Mouse (Mus musculus) lung, adult 2 months (tissue): ENCODE results near the gene Slf2. TPM values are rescaled to one million over a fixed set of nuclear protein-coding genes. Genes with fewer than 3 reads are reported as not detected.
A peak's percentile ranks its signal among the peaks of the same experiment; 100 is the strongest.

ENCODE experiments used
- DNase-seq: peaks from one replicate; pipeline ENCODE4 v3.0.0; 2022
- H3K4me1 ChIP-seq: fragments of 200-500 bp; 2 replicates; pipeline ENCODE4 v1.6.1; 2011; ENCODE audit warnings: low read length; ENCODE audit not compliant: control insufficient read depth, insufficient read depth
- H3K4me3 ChIP-seq: fragments of 200-500 bp; replicated peaks from 2 replicates; pipeline ENCODE3; 2011; ENCODE audit warnings: low read depth, mild to moderate bottlenecking, control low read depth, low read length; ENCODE audit errors: extremely low read depth
- CTCF ChIP-seq: fragments of 200-500 bp; IDR thresholded peaks from 2 replicates; pipeline ENCODE4 v1.5.1; 2011; ENCODE audit warnings: mild to moderate bottlenecking, low read length, control low read depth; ENCODE audit not compliant: insufficient read depth
- POLR2A ChIP-seq: fragments of 200-500 bp; IDR thresholded peaks from 2 replicates; pipeline ENCODE4 v1.6.1; 2011; ENCODE audit warnings: low read depth, mild to moderate bottlenecking, control low read depth, low read length, borderline replicate concordance; ENCODE audit errors: extremely low read depth
- WGBS: fragments of 180-500 bp; shearing (Covaris S2); methylation state at CpG from one replicate; pipeline ENCODE4 v1.1.7; 2018; 5-methylcytosine and 5-hydroxymethylcytosine counted together
- polyA plus RNA-seq: library from polyadenylated mRNA; depleted of rRNA; stranded (reverse); fragments of >200 nt; gene quantifications from 2 replicates; pipeline ENCODE4 v1.2.3, GENCODE M21; 2012; rRNA removed

The Slf2 gene
- polyA plus RNA-seq = 24.3 and 61.4 TPM in 2 replicates

- Histone ChIP-seq H3K4me3 (peak within 1 kb of the TSS; percentile 95), H3K4me1 (peaks cover 4% of the 10 kb centered on the region; the same call in 1 of the 2 replicates)
- DNase-seq = peak; percentile 99
- TF ChIP-seq CTCF = no peak
- peak; percentile 54; the same call in 1 of the 2 replicates for TF ChIP-seq POLR2A
- under 1% methylated on average over 55 of the region's 55 CpGs for WGBS
Measured at GRCm38 (mm10) chr19:44930744-44931453, at the start of gene Slf2. TSS of gene Slf2 (plus strand) at chr19:44931151.

DNA sequence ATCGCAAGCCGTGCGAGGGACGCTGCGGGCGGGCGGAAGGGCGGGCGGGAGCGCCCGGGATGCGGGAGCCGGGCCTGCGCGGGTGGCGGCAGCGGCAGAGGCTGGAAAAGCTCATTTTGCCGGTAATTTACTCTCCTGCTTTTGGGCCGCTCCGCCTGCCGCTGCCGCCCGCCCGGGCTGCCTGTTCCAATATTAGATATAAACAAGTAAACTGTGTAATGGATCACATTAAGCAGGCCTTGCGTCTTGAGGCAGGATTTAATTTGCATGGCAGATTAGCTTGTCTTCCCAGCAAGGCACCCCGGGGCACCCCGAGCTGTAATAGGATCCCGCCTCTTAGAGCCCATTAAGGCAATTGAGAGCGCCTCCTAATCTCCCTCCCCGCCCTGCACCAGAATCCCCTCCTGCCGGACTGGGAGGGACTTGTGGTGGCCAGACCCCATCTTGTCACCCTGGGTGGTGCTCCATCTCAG lies 48.4 kb upstream of the Slf2 start:
- TF ChIP-seq CTCF = no peak
- TF ChIP-seq POLR2A = no peak
- H3K4me3 ChIP-seq = no peak overlapping the region
- H3K4me1 ChIP-seq = peaks cover 3% of the 10 kb centered on the region; the same call in 1 of the 2 replicates
- WGBS = 2% methylated on average over 31 of the region's 31 CpGs
- DNase-seq = no peak

GRCm38 (mm10) chr19:44884331-44884730 lies 46.6 kb upstream of the Slf2 start:
- WGBS = 53% methylated on average over 3 of the region's 3 CpGs
- no peak for TF ChIP-seq CTCF
- TF ChIP-seq POLR2A = no peak

DNA sequence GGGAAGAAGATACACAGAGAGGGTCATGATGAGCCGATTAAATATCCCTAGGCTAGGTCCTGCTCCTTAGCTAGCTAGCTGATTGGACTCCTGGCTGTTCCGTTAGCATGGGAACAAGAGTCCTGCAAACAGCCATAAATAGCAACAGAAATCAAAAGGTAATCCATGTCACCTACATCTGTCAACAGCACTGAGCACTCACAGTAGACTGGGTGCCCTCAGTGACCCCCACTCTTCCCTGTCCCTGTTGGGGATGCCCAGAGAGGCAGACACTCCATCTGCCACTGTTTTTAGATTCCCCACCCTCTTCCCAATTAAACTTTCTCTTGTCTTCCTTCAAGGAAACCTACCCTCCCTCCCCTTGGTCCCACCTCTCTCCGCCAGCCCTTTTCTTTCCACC lies 44.5 kb upstream of the Slf2 start:
- WGBS = 46% methylated on average over 3 of the region's 3 CpGs
- H3K4me1 ChIP-seq = peaks cover 3% of the 10 kb centered on the region; the same call in 1 of the 2 replicates
- no peak for DNase-seq
- H3K4me3 ChIP-seq = no peak overlapping the region
- TF ChIP-seq CTCF = no peak
- TF ChIP-seq POLR2A = no peak

More at GRCm38 (mm10) chr19:44884331-44884730, 46.6 kb upstream of the Slf2 start:
- no peak for DNase-seq
- H3K4me3 ChIP-seq = no peak overlapping the region
- peaks cover 3% of the 10 kb centered on the region; the same call in 1 of the 2 replicates for H3K4me1 ChIP-seq

- WGBS = 21% methylated on average over 7 of the region's 7 CpGs
- H3K4me3 ChIP-seq = no peak overlapping the region
- peak; percentile 48 for DNase-seq
Measured at GRCm38 (mm10) chr19:44887679-44888235, 43.2 kb upstream of the Slf2 start.

GRCm38 (mm10) chr19:44889548-44889947 lies 41.4 kb upstream of the Slf2 start:
- 40% methylated on average over 6 of the region's 6 CpGs for whole genome bisulfite sequencing
- no peak for TF ChIP-seq CTCF
- no peak for TF ChIP-seq POLR2A

More at GRCm38 (mm10) chr19:44887679-44888235, 43.2 kb upstream of the Slf2 start:
- H3K4me1 ChIP-seq = no peaks in the 10 kb centered on the region
- TF ChIP-seq POLR2A = no peak
- TF ChIP-seq CTCF = peak; percentile 73

DNA sequence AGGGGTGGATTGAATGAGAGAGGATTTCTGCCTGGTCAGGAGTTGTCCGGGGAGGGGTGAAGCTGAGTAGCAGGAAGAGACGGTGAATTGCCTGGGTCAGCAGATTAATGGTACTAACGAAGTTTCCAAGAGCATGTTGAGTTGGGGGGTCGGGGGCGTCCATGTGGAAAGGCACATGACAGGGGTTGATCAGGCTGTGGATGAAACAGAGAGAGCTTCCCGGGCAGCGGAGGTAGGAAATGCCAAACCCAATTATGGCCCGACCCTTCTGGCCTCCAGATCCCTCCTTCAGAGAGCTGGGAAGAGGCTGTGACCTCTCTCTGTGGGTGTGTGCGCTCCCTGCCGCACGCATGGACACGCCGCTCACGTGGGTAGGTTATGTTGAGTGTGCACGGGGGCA lies 39.5 kb upstream of the Slf2 start:
- 57% methylated on average over 15 of the region's 15 CpGs for WGBS
- TF ChIP-seq POLR2A (no peak), CTCF (no peak)
- no peaks in the 10 kb centered on the region for H3K4me1 ChIP-seq
- DNase-seq = no peak
- H3K4me3 ChIP-seq = no peak overlapping the region

More at GRCm38 (mm10) chr19:44889548-44889947, 41.4 kb upstream of the Slf2 start:
- H3K4me1 ChIP-seq = no peaks in the 10 kb centered on the region
- no peak for DNase-seq
- no peak overlapping the region for H3K4me3 ChIP-seq

DNA sequence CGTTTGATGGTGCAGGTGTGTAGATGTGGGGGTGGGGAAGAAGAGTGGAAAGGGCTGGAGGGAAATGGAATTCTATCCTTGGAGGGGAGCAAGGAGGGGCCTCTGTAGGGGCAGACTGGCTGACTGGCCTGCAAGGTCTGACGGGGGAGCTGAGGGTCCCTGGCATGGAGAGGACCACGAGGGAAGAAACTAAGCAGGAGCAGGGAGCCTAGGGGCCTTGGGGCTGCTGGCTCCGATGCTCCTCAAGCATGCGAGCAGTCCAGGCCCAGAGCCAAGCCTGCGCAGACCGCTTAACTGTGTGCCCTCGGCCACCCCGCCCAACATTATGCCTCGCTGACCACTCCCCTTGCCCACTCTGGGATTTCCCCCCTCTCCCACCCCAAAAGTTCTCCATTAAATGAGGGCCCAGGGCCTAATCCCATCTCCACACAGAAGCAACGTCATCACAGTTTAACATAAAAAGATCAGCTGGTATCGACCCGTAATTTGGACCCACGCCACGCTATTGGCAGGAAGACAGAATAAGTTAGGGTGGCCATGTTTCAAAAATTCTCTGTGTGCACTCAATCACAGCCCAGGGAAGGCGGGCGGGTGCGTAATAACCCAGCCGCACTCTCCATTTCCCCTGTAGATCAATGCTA lies 37.6 kb upstream of the Slf2 start:
- H3K4me3 ChIP-seq = no peak overlapping the region
- TF ChIP-seq POLR2A (no peak), CTCF (no peak)
- no peak for DNase-seq
- WGBS = 38% methylated on average over 19 of the region's 19 CpGs
- H3K4me1 ChIP-seq = no peaks in the 10 kb centered on the region

DNA sequence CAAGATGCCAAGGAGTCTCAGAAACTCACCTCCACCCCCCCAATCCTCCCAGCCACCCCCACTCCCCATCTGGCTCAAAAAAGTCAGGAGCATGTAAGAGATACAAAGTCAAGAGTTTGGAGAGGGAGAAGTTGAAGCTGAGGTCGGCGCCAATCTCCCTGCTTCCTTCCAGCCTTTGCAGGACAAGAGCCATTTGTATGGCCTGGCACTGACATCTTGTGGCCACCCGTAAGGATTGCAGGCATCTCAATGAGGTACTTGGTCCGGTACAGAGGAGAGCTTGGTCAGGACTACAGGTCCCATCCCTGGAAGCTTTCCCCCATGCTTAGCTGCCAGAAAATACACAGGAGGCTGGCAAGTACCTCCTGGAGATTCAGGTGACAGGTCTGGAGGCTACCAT lies 35.7 kb upstream of the Slf2 start:
- DNase-seq = peak; percentile 44
- H3K4me1 ChIP-seq = no peaks in the 10 kb centered on the region
- H3K4me3 ChIP-seq = no peak overlapping the region
- 2% methylated on average over 4 of the region's 4 CpGs for WGBS
- TF ChIP-seq POLR2A (no peak), CTCF (peak; percentile 98)
